Mouse (Mus musculus) regulatory T cell (primary cell): ENCODE results near the gene Farp1.

ENCODE experiments used
- in situ Hi-C: fragments of 300-600 bp; cut with MboI, MseI; formaldehyde crosslinking; loops from one replicate; pipeline ENCODE4 v1.15.1; 2025; ENCODE audit warnings: high pct_unique_total_duplicates

Gene Farp1

GRCm38 (mm10) chr14:121304523-121304922 is 269.5 kb downstream of the Farp1 start:
- in situ Hi-C loops, result loop anchor here (25.0 kb wide), 1 partner anchor 1258 kb away; no protein-coding TSS in a partner anchor

- in situ Hi-C loops, result loop anchor here (25.0 kb wide), 1 partner anchor 1257 kb away; no protein-coding TSS in a partner anchor
Observed at GRCm38 (mm10) chr14:121305316-121306064, 270.5 kb downstream of the Farp1 start.

- in situ Hi-C loops, result loop anchor here (25.0 kb wide), 1 partner anchor 1252 kb away; no protein-coding TSS in a partner anchor
Observed at GRCm38 (mm10) chr14:121309909-121310308, 274.9 kb downstream of the Farp1 start.

GRCm38 (mm10) chr14:121310325-121311080 is 275.5 kb downstream of the Farp1 start:
- in situ Hi-C loops, result loop anchor here (25.0 kb wide), 1 partner anchor 1252 kb away; no protein-coding TSS in a partner anchor

- in situ Hi-C loops, result loop anchor here (25.0 kb wide), 1 partner anchor 1251 kb away; no protein-coding TSS in a partner anchor
Observed at GRCm38 (mm10) chr14:121311083-121311482, 276.1 kb downstream of the Farp1 start.

- in situ Hi-C loops, result loop anchor here (25.0 kb wide), 1 partner anchor 1249 kb away; no protein-coding TSS in a partner anchor
Observed at GRCm38 (mm10) chr14:121313283-121313682, 278.3 kb downstream of the Farp1 start.

- in situ Hi-C loops, result loop anchor here (25.0 kb wide), 1 partner anchor 1247 kb away; no protein-coding TSS in a partner anchor
Observed at GRCm38 (mm10) chr14:121314934-121315333, 279.9 kb downstream of the Farp1 start.

GRCm38 (mm10) chr14:121316136-121316535 is 281.1 kb downstream of the Farp1 start:
- in situ Hi-C loops, result loop anchor here (25.0 kb wide), 1 partner anchor 1246 kb away; no protein-coding TSS in a partner anchor

- in situ Hi-C loops, result loop anchor here (25.0 kb wide), 1 partner anchor 1246 kb away; no protein-coding TSS in a partner anchor
Observed at GRCm38 (mm10) chr14:121316631-121317311, 281.8 kb downstream of the Farp1 start.

- in situ Hi-C loops, result loop anchor here (25.0 kb wide), 1 partner anchor 1245 kb away; no protein-coding TSS in a partner anchor
Observed at GRCm38 (mm10) chr14:121317312-121317671, 282.3 kb downstream of the Farp1 start.

GRCm38 (mm10) chr14:121318382-121318781 is 283.4 kb downstream of the Farp1 start:
- in situ Hi-C loops, result loop anchor here (25.0 kb wide), 1 partner anchor 1244 kb away; no protein-coding TSS in a partner anchor

GRCm38 (mm10) chr14:121322150-121322549 is 287.1 kb downstream of the Farp1 start:
- in situ Hi-C loops, result loop anchor here (25.0 kb wide), 1 partner anchor 1240 kb away; no protein-coding TSS in a partner anchor

- in situ Hi-C loops, result loop anchor here (25.0 kb wide), 1 partner anchor 1240 kb away; no protein-coding TSS in a partner anchor
Observed at GRCm38 (mm10) chr14:121322641-121323040, 287.6 kb downstream of the Farp1 start.

- in situ Hi-C loops, result loop anchor here (25.0 kb wide), 1 partner anchor 1238 kb away; no protein-coding TSS in a partner anchor
Observed at GRCm38 (mm10) chr14:121324521-121325330, 289.7 kb downstream of the Farp1 start.

GRCm38 (mm10) chr14:121326432-121326831 is 291.4 kb downstream of the Farp1 start:
- in situ Hi-C loops, result no loop called here

GRCm38 (mm10) chr14:121328878-121329277 is 293.9 kb downstream of the Farp1 start:
- in situ Hi-C loops, result no loop called here

GRCm38 (mm10) chr14:121329401-121330089 is 294.5 kb downstream of the Farp1 start:
- in situ Hi-C loops, result no loop called here

GRCm38 (mm10) chr14:121330090-121330408 is 295.0 kb downstream of the Farp1 start:
- in situ Hi-C loops, result no loop called here
